Mouse (Mus musculus): ENCODE measurements around the gene Pnliprp2.
A peak's percentile ranks its signal among the peaks of the same experiment; 100 is the strongest.

Pnliprp2 gene

DNA sequence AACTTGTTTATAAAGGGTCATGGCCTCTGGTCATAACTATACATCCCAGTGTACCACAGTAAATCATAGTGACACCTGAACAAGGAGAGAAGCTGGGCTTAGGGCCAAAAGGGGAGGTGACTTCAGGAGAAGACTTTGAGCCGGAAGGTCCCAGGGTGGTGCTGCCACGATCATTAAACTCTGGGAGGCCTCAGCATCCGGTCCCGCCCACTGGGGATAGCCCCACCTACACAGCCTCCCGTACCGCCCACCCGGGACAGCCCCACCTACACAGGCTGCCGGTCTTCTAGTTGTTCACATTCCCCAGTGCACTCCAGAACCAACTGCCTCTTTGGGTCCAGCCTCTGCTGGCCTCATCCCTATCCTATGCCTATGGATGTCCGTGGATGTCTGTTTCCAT lies at the start of gene Pnliprp2:
Gene Pnliprp2 (plus strand): TSS at position 297 of the 400 bp plus-strand sequence.
- DNase-seq (ENCODE audit: low spot score in 2 of 2), result no peak

GRCm38 (mm10) chr19:58717925-58718324 lies 41.6 kb upstream of the Pnliprp2 start:
- DNase-seq (ENCODE audit: low spot score in 2 of 2), result no peak

GRCm38 (mm10) chr19:58720439-58720838 lies 39.1 kb upstream of the Pnliprp2 start:
- no peak for DNase-seq (ENCODE audit: low spot score in 2 of 2)

DNA sequence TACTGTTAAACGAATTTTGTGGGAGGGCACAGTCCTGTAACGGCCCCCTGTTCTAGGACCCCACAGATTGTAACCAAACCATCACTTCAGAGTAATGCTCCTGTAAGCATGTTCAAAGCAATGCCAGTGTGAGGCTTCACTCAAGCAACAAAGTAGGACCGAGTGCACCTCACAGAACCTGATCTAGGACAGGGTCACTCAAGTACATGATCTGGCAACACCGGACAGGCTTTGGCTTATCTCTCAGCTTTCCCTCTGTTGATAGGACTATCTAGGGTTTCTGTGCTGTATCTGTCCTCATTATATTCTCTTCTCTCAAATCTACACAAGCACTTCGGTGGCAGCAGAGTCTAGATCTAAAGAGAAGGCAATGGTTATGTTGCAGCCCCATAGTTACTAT lies 33.0 kb upstream of the Pnliprp2 start:
- DNase-seq (ENCODE audit: low spot score in 2 of 2), result no peak

DNA sequence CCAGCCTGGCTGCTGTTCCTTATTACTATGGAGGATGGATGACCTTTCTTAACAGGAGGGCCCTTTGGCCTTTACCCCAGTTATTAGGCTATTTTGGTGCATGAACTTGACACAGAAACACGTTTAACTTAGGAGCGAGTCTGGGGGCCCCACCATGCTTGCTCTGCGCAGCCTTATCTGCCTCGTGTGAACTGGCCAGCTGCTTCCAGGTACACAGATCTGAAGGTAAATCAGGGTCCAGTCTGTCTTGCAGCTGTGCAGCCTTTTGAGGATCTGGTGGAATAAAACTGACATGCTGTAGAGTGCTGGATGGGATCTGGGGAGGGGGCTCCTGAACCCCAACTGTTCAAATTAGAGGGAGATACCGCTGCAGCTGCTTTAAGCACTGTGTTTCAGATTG lies 31.8 kb upstream of the Pnliprp2 start:
- DNase-seq (ENCODE audit: low spot score in 2 of 2), result no peak

GRCm38 (mm10) chr19:58728445-58729031 lies 31.0 kb upstream of the Pnliprp2 start, which contains the start of gene Pnliprp1:
Pnliprp1 (plus strand) TSS chr19:58728887.
- DNase-seq (ENCODE audit: low spot score in 2 of 2), result peak; percentile 6 to 8

- DNase-seq (ENCODE audit: low spot score in 2 of 2), result no peak
These were observed 26.3 kb upstream of the Pnliprp2 start for GRCm38 (mm10) chr19:58733216-58733615.

DNA sequence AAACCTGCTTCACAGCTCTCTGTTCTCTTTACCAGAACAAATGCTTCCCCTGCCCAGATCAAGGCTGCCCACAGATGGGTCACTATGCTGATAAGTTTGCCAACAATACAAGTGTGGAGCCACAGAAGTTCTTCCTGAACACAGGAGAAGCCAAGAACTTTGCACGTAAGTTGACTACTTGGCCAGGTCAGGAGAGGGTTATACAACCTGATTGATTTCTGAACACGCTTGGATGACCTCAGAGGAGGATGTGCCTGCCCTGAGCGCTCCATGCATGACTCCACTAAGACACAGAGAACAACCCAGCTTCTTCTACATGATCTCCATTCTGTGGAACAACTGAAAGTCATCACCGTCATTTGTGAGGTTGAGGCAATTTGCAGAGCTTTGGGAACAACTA lies 21.4 kb upstream of the Pnliprp2 start:
- no peak for DNase-seq (ENCODE audit: low spot score in 2 of 2)

- no peak for DNase-seq (ENCODE audit: low spot score in 2 of 2)
These were observed 18.5 kb upstream of the Pnliprp2 start for GRCm38 (mm10) chr19:58741036-58741435.

GRCm38 (mm10) chr19:58742711-58743110 lies 16.8 kb upstream of the Pnliprp2 start:
- no peak for DNase-seq (ENCODE audit: low spot score in 2 of 2)

- DNase-seq (ENCODE audit: low spot score in 2 of 2), result no peak
These were observed 15.8 kb upstream of the Pnliprp2 start for GRCm38 (mm10) chr19:58743736-58744135.

GRCm38 (mm10) chr19:58747498-58748000 lies 12.0 kb upstream of the Pnliprp2 start:
- no peak for DNase-seq (ENCODE audit: low spot score in 2 of 2)

GRCm38 (mm10) chr19:58750822-58751221 lies 8.7 kb upstream of the Pnliprp2 start:
- DNase-seq (ENCODE audit: low spot score in 2 of 2), result no peak

DNA sequence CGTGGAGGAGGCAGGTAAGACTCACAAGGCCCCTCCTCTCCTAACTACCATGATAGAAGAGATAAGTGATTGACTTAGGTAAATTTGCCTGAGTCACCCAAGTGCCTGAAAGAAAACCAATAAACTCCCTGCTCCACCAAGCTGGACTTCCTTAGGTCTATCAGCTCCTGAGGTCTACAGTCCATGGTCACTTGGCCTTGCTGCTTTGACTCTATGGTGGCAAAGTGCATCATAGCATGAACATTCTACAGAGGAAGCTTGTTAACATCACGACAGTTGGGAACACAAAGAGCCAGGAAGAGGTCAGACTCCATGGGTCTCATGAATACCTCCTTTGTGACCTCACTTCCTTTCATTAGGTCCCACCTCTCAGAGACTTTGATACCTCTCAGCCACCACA lies 8.0 kb upstream of the Pnliprp2 start:
- no peak for DNase-seq (ENCODE audit: low spot score in 2 of 2)

GRCm38 (mm10) chr19:58758871-58759270 lies 648 bp upstream of the Pnliprp2 start:
- no peak for DNase-seq (ENCODE audit: low spot score in 2 of 2)

- DNase-seq (ENCODE audit: low spot score in 2 of 2), result no peak
These were observed 2.8 kb downstream of the Pnliprp2 start for GRCm38 (mm10) chr19:58762316-58762715.

DNA sequence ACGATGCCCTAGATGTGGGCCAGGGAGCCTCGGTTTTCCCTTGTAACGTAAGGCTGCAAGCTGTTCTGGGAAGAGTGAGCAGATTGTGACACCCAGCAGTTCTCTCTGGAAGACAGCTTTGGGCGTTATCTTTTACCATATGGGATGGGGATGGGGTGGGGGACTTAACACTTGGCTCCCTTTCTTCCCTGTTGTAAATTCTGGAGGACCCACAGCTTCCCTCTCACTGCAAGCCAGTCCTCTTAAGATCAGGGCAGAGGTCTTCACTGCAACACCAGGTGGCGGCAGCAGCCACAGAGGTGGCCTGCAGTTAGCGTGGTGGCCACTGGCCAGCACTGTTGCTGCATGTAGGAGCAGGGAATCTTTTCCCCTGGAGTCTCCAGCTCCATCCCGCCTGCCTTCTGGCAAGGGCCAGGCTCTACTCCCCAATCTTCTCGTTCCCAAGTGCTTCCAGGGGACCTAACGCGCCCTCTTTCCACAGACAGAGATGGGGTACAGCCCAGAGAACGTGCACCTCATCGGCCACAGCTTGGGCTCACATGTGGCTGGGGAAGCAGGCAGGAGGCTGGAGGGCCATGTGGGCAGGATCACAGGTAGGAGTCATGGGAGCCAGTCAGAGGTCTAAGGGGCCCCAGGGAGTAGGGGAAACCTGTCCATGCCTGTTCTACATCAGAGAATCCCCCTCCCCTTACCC lies 3.5 kb downstream of the Pnliprp2 start:
- DNase-seq (ENCODE audit: low spot score in 2 of 2), result peak; percentile 54 to 67

DNA sequence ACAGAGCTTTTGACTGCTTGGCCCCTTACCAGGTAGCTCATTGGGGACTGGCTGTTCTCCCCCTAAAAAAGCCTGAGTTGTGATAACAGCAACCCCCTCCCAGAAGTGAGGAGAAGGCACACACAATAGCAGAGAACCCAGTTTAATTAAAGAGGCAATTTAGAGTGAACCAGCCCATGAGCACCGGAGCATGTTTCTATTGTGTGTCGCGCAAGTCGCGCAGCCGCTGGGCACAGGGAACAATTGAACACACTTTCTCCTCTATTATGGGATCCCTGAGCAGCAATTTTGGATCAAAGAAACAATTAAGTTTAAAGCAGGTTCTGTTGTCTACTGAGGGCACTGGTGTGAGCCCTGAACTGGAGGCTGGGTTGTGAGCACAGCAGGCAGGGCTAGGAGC lies 7.8 kb downstream of the Pnliprp2 start:
- DNase-seq (ENCODE audit: low spot score in 2 of 2), result no peak

- no peak for DNase-seq (ENCODE audit: low spot score in 2 of 2)
These were observed 16.9 kb downstream of the Pnliprp2 start for GRCm38 (mm10) chr19:58776461-58776860.

GRCm38 (mm10) chr19:58781566-58781965 lies 22.0 kb downstream of the Pnliprp2 start:
- no peak for DNase-seq (ENCODE audit: low spot score in 2 of 2)

DNA sequence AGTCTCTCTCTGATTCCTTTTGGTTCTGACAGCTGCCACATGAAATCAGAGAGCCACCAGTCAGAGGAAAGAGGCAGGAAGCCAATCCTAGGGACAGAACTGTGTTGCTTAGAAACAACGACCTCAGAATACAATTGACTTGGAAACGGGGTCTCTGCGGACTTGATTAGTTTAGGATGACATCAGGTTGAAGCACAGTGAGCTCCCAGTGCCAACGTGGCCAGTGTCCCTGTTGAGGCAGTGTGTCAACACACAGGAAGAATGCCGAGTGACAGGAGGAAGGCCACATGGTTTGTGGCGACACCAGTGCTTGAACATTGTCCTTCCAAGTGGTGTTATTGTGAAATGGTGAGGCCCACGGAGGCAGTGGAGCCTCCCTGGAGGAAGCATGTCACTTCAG lies 24.4 kb downstream of the Pnliprp2 start:
- DNase-seq (ENCODE audit: low spot score in 2 of 2), result no peak

- DNase-seq (ENCODE audit: low spot score in 2 of 2), result no peak
These were observed 29.7 kb downstream of the Pnliprp2 start for GRCm38 (mm10) chr19:58789194-58789593.

DNA sequence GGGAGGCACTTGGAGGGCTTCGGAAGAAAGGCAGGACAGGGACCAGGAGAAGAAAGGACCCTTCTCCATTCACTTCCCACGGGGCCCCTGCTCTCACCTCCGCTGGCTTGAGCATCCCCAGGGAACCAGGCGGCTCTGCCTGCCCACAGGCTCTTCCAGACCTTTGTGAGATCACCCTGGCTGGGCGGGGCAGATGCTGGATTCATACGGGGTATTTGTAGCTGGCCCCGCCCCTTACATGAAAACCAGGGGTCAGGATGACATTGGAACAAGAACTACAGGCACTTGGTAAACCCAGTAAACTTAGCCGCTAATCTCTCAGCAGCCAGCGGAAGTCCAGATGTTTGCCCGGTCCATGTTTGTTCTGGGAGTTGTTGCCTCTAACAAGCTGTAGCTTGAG lies 34.8 kb downstream of the Pnliprp2 start, which contains the start of gene 1700019N19Rik:
Gene 1700019N19Rik (minus strand): TSS at position 178 of the 400 bp plus-strand sequence.
- DNase-seq (ENCODE audit: low spot score in 2 of 2), result no peak
